Mouse (Mus musculus): ENCODE measurements around the gene Pithd1. TPM values are rescaled to one million over a fixed set of nuclear protein-coding genes. Genes with fewer than 3 reads are reported as not detected.
A peak's percentile ranks its signal among the peaks of the same experiment; 100 is the strongest.
"Not testable (repeated sequence)": the region's sequence is repeated elsewhere in the genome, so short reads cannot be mapped to it uniquely, and the experiment has no call there.

Gene Pithd1
- polyA plus RNA-seq, 1 experiment from 2014 or later: 69.6 TPM

GRCm38 (mm10) chr4:135985769-135986168 is 1.3 kb downstream of the Pithd1 start:
- peaks cover 12% of the 10 kb centered on the region for H3K4me1 ChIP-seq (replicated peaks)
- H3K27me3 ChIP-seq: no peaks in the 10 kb centered on the region
- ATAC-seq (ENCODE audit: insufficient number of reproducible peaks, insufficient read depth, low FRiP score, low TSS enrichment, low read depth): no peak
- H3K9me3 ChIP-seq: no peaks in the 10 kb centered on the region
- no peak overlapping the region for H3K27ac ChIP-seq
- peak overlapping the region; percentile 83 for H3K4me2 ChIP-seq
- H3K4me3 ChIP-seq (replicated peaks): peak overlapping the region; percentile 95
- H3K36me3 ChIP-seq: peaks cover 49% of the 10 kb centered on the region
- H3K9ac ChIP-seq (replicated peaks): peak overlapping the region; percentile 95; the same call in 1 of the 2 replicates
- 91% methylated on average over 7 of the region's 7 CpGs for WGBS

- H3K4me2 ChIP-seq: peak overlapping the region; percentile 83
- no peak overlapping the region for H3K27ac ChIP-seq
- ATAC-seq (ENCODE audit: insufficient number of reproducible peaks, insufficient read depth, low FRiP score, low TSS enrichment, low read depth): no peak
- no peak overlapping the region for H3K9ac ChIP-seq (replicated peaks)
- 96% methylated on average over 5 of the region's 5 CpGs for WGBS
- H3K4me1 ChIP-seq (replicated peaks): peaks cover 12% of the 10 kb centered on the region
- H3K4me3 ChIP-seq (replicated peaks): peak overlapping the region; percentile 95; the same call in 1 of the 2 replicates
- H3K9me3 ChIP-seq: no peaks in the 10 kb centered on the region
- no peaks in the 10 kb centered on the region for H3K27me3 ChIP-seq
- H3K36me3 ChIP-seq: peaks cover 54% of the 10 kb centered on the region
These were observed 1.9 kb downstream of the Pithd1 start for GRCm38 (mm10) chr4:135985193-135985592.

- Histone ChIP-seq H3K4me3 (replicated peaks) (no peak overlapping the region), H3K4me2 (no peak overlapping the region), H3K27me3 (no peaks in the 10 kb centered on the region), H3K9me3 (no peaks in the 10 kb centered on the region), H3K9ac (replicated peaks) (no peak overlapping the region), H3K4me1 (replicated peaks) (peaks cover 12% of the 10 kb centered on the region), H3K36me3 (peaks cover 54% of the 10 kb centered on the region), H3K27ac (no peak overlapping the region)
- ATAC-seq (ENCODE audit: insufficient number of reproducible peaks, insufficient read depth, low FRiP score, low TSS enrichment, low read depth): no peak
- 86% methylated on average over 5 of the region's 5 CpGs for WGBS
These were observed 2.5 kb downstream of the Pithd1 start for GRCm38 (mm10) chr4:135984556-135984955.

- no peaks in the 10 kb centered on the region for H3K9me3 ChIP-seq
- no peak overlapping the region for H3K27ac ChIP-seq
- peaks cover 80% of the 10 kb centered on the region for H3K36me3 ChIP-seq
These were observed 5.5 kb downstream of the Pithd1 start for GRCm38 (mm10) chr4:135981524-135982063.

GRCm38 (mm10) chr4:135980223-135980622 is 6.8 kb downstream of the Pithd1 start:
- not testable (repeated sequence) for H3K4me1 ChIP-seq (replicated peaks); H3K9ac ChIP-seq (replicated peaks); H3K4me2 ChIP-seq; H3K27ac ChIP-seq; H3K27me3 ChIP-seq; H3K4me3 ChIP-seq (replicated peaks); ATAC-seq (ENCODE audit: insufficient number of reproducible peaks, insufficient read depth, low FRiP score, low TSS enrichment, low read depth); H3K9me3 ChIP-seq
- peaks cover 88% of the 10 kb centered on the region for H3K36me3 ChIP-seq
- WGBS: 94% methylated on average over 5 of the region's 5 CpGs

More at GRCm38 (mm10) chr4:135981524-135982063, 5.5 kb downstream of the Pithd1 start:
- ATAC-seq (ENCODE audit: insufficient number of reproducible peaks, insufficient read depth, low FRiP score, low TSS enrichment, low read depth): no peak
- Histone ChIP-seq H3K4me1 (replicated peaks) (peaks cover 12% of the 10 kb centered on the region), H3K9ac (replicated peaks) (no peak overlapping the region), H3K27me3 (no peaks in the 10 kb centered on the region), H3K4me2 (no peak overlapping the region), H3K4me3 (replicated peaks) (no peak overlapping the region)
- WGBS: 73% methylated on average over 7 of the region's 7 CpGs

GRCm38 (mm10) chr4:135976146-135976545 is 10.9 kb downstream of the Pithd1 start:
- no peak overlapping the region for H3K9ac ChIP-seq (replicated peaks)
- H3K9me3 ChIP-seq: no peaks in the 10 kb centered on the region
- H3K4me3 ChIP-seq (replicated peaks): no peak overlapping the region
- peaks cover 9% of the 10 kb centered on the region for H3K4me1 ChIP-seq (replicated peaks)
- H3K27me3 ChIP-seq: no peaks in the 10 kb centered on the region
- ATAC-seq (ENCODE audit: insufficient number of reproducible peaks, insufficient read depth, low FRiP score, low TSS enrichment, low read depth): no peak
- WGBS: 92% methylated on average over 12 of the region's 12 CpGs
- H3K4me2 ChIP-seq: no peak overlapping the region
- H3K27ac ChIP-seq: no peak overlapping the region
- peaks cover 63% of the 10 kb centered on the region for H3K36me3 ChIP-seq

- peaks cover 21% of the 10 kb centered on the region for H3K4me1 ChIP-seq (replicated peaks)
- ATAC-seq (ENCODE audit: insufficient number of reproducible peaks, insufficient read depth, low FRiP score, low TSS enrichment, low read depth): no peak
- no peaks in the 10 kb centered on the region for H3K9me3 ChIP-seq
- H3K9ac ChIP-seq (replicated peaks): peak overlapping the region; percentile 93
- 74% methylated on average over 13 of the region's 13 CpGs for WGBS
- peaks cover 67% of the 10 kb centered on the region for H3K36me3 ChIP-seq
- peak overlapping the region; percentile 100 for H3K4me3 ChIP-seq (replicated peaks)
- H3K27ac ChIP-seq: peak overlapping the region; percentile 66; the same call in 1 of the 2 replicates
- H3K27me3 ChIP-seq: no peaks in the 10 kb centered on the region
- H3K4me2 ChIP-seq: peak overlapping the region; percentile 98
These were observed 13.9 kb downstream of the Pithd1 start for GRCm38 (mm10) chr4:135972911-135973811.

GRCm38 (mm10) chr4:135972556-135972906 is 14.5 kb downstream of the Pithd1 start, which contains the start of gene Lypla2:
Gene Lypla2, minus strand, starts transcription at chr4:135972626.
- Histone ChIP-seq H3K4me1 (replicated peaks) (peaks cover 21% of the 10 kb centered on the region), H3K27me3 (no peaks in the 10 kb centered on the region), H3K4me2 (peak within 1 kb of the TSS; percentile 98), H3K36me3 (peaks cover 70% of the 10 kb centered on the region), H3K4me3 (replicated peaks) (peak within 1 kb of the TSS; percentile 100), H3K9me3 (no peaks in the 10 kb centered on the region), H3K27ac (peak within 1 kb of the TSS; percentile 66), H3K9ac (replicated peaks) (peak within 1 kb of the TSS; percentile 93)
- peak; percentile 76 for ATAC-seq (ENCODE audit: insufficient number of reproducible peaks, insufficient read depth, low FRiP score, low TSS enrichment, low read depth)
- WGBS: 2% methylated on average over 19 of the region's 19 CpGs

GRCm38 (mm10) chr4:135971805-135972555 is 15.1 kb downstream of the Pithd1 start:
- no peaks in the 10 kb centered on the region for H3K27me3 ChIP-seq
- under 1% methylated on average over 35 of the region's 35 CpGs for WGBS
- H3K4me1 ChIP-seq (replicated peaks): peaks cover 21% of the 10 kb centered on the region
- peak overlapping the region; percentile 66 for H3K27ac ChIP-seq
- ATAC-seq (ENCODE audit: insufficient number of reproducible peaks, insufficient read depth, low FRiP score, low TSS enrichment, low read depth): no peak
- peak overlapping the region; percentile 100 for H3K4me3 ChIP-seq (replicated peaks)
- H3K36me3 ChIP-seq: peaks cover 70% of the 10 kb centered on the region
- H3K4me2 ChIP-seq: peak overlapping the region; percentile 98
- H3K9me3 ChIP-seq: no peaks in the 10 kb centered on the region
- H3K9ac ChIP-seq (replicated peaks): peak overlapping the region; percentile 93

- no peaks in the 10 kb centered on the region for H3K9me3 ChIP-seq
- peak overlapping the region; percentile 100; the same call in 1 of the 2 replicates for H3K4me3 ChIP-seq (replicated peaks)
- peak overlapping the region; percentile 98; the same call in 1 of the 2 replicates for H3K4me2 ChIP-seq
- H3K9ac ChIP-seq (replicated peaks): no peak overlapping the region
- WGBS: 87% methylated on average over 11 of the region's 11 CpGs
- peaks cover 70% of the 10 kb centered on the region for H3K36me3 ChIP-seq
- peaks cover 21% of the 10 kb centered on the region for H3K4me1 ChIP-seq (replicated peaks)
- ATAC-seq (ENCODE audit: insufficient number of reproducible peaks, insufficient read depth, low FRiP score, low TSS enrichment, low read depth): no peak
- no peaks in the 10 kb centered on the region for H3K27me3 ChIP-seq
- H3K27ac ChIP-seq: no peak overlapping the region
These were observed 16.5 kb downstream of the Pithd1 start for GRCm38 (mm10) chr4:135970585-135970984.

Data from limb, embryonic 12.5 days (tissue).